Mouse (Mus musculus) midbrain, embryonic 15.5 days (tissue): ENCODE measurements at regions not wholly inside any gene's neighbourhood (a gene's known extent, or its start where the extent isn't known, plus 50 kb on each side); places are given as distances from the start of the nearest gene placed in this dataset.

Source experiments
- ATAC-seq: fragments of 200-750 bp; cut with Nextera tagmentation; replicated peaks from 2 replicates; pipeline ENCODE4 v1.8.0; 2017; ENCODE audit warnings: moderate TSS enrichment
- H3K27ac ChIP-seq: fragments of 300-500 bp; sonication (generic); 2 replicates; pipeline ENCODE4 v1.5.1; 2015; ENCODE audit warnings: mild to moderate bottlenecking, inconsistent platforms
- H3K27me3 ChIP-seq: fragments of 300-500 bp; sonication (generic); replicated peaks from 2 replicates; pipeline ENCODE4 v1.6.1; 2015; ENCODE audit warnings: inconsistent platforms
- H3K36me3 ChIP-seq: fragments of 300-500 bp; sonication (generic); replicated peaks from 2 replicates; pipeline ENCODE4 v1.6.1; 2015; ENCODE audit warnings: inconsistent platforms
- H3K4me1 ChIP-seq: fragments of 300-500 bp; sonication (generic); 2 replicates; pipeline ENCODE4 v1.6.1; 2015; ENCODE audit warnings: inconsistent platforms
- H3K4me2 ChIP-seq: fragments of 300-500 bp; sonication (generic); 2 replicates; pipeline ENCODE4 v1.6.1; 2015; ENCODE audit warnings: inconsistent platforms, mild to moderate bottlenecking, moderate library complexity
- H3K4me3 ChIP-seq: fragments of 300-500 bp; sonication (generic); 2 replicates; pipeline ENCODE4 v1.5.1; 2015; ENCODE audit warnings: mild to moderate bottlenecking, inconsistent platforms
- H3K9ac ChIP-seq: fragments of 300-500 bp; sonication (generic); 2 replicates; pipeline ENCODE4 v1.6.1; 2015; ENCODE audit warnings: mild to moderate bottlenecking, inconsistent platforms
- H3K9me3 ChIP-seq: fragments of 300-500 bp; sonication (generic); 2 replicates; pipeline ENCODE4 v1.6.1; 2016; ENCODE audit warnings: inconsistent platforms
- WGBS: fragments of 180-500 bp; shearing (Covaris S2); methylation state at CpG from one replicate; pipeline ENCODE4 v1.1.7; 2015; ENCODE audit warnings: mixed read lengths; 5-methylcytosine and 5-hydroxymethylcytosine counted together

- H3K4me2 ChIP-seq = no peak overlapping the region
- no peaks in the 10 kb centered on the region for H3K9me3 ChIP-seq
- no peaks in the 10 kb centered on the region for H3K4me1 ChIP-seq
- no peak overlapping the region for H3K9ac ChIP-seq
- no peak overlapping the region for H3K4me3 ChIP-seq
- no peak for ATAC-seq
- WGBS = 87% methylated on average over 7 of the region's 7 CpGs
- no peak overlapping the region for H3K27ac ChIP-seq
- no peaks in the 10 kb centered on the region for H3K36me3 ChIP-seq
- no peaks in the 10 kb centered on the region for H3K27me3 ChIP-seq
Observed at GRCm38 (mm10) chr8:35135630-35136029, 630.0 kb upstream of the Gm19410 start.

GRCm38 (mm10) chr8:35136643-35137042 is 628.9 kb upstream of the Gm19410 start:
- 84% methylated on average over 3 of the region's 3 CpGs for WGBS
- ATAC-seq = no peak
- Histone ChIP-seq H3K9ac (no peak overlapping the region), H3K4me3 (no peak overlapping the region), H3K36me3 (no peaks in the 10 kb centered on the region), H3K9me3 (no peaks in the 10 kb centered on the region), H3K4me2 (no peak overlapping the region), H3K27ac (no peak overlapping the region), H3K27me3 (no peaks in the 10 kb centered on the region), H3K4me1 (no peaks in the 10 kb centered on the region)

GRCm38 (mm10) chr8:35140775-35141174 is 624.8 kb upstream of the Gm19410 start:
- Histone ChIP-seq H3K4me1 (peaks cover 6% of the 10 kb centered on the region), H3K27ac (no peak overlapping the region), H3K4me3 (no peak overlapping the region), H3K4me2 (no peak overlapping the region), H3K27me3 (no peaks in the 10 kb centered on the region), H3K36me3 (no peaks in the 10 kb centered on the region), H3K9ac (no peak overlapping the region), H3K9me3 (no peaks in the 10 kb centered on the region)
- WGBS = 82% methylated on average over 1 of the region's 1 CpGs
- ATAC-seq = no peak

- H3K4me1 ChIP-seq = peaks cover 6% of the 10 kb centered on the region
- WGBS = 30% methylated on average over 8 of the region's 8 CpGs
- no peaks in the 10 kb centered on the region for H3K9me3 ChIP-seq
- ATAC-seq = peak; percentile 75
- no peaks in the 10 kb centered on the region for H3K27me3 ChIP-seq
- H3K36me3 ChIP-seq = no peaks in the 10 kb centered on the region
- 0 out of 2 replicates have a peak overlapping the region, but pooled peaks have one; percentile 8 for H3K27ac ChIP-seq
- H3K4me2 ChIP-seq = no peak overlapping the region
- no peak overlapping the region for H3K4me3 ChIP-seq
- no peak overlapping the region for H3K9ac ChIP-seq
Observed at GRCm38 (mm10) chr8:35143018-35143656, 622.5 kb upstream of the Gm19410 start.

- Histone ChIP-seq H3K4me1 (peaks cover 6% of the 10 kb centered on the region), H3K4me2 (no peak overlapping the region), H3K27me3 (no peaks in the 10 kb centered on the region), H3K4me3 (no peak overlapping the region), H3K9me3 (no peaks in the 10 kb centered on the region), H3K27ac (no peak overlapping the region), H3K9ac (no peak overlapping the region), H3K36me3 (no peaks in the 10 kb centered on the region)
- WGBS = 63% methylated on average over 7 of the region's 7 CpGs
- ATAC-seq = no peak
Observed at GRCm38 (mm10) chr8:35143684-35144083, 621.9 kb upstream of the Gm19410 start.

GRCm38 (mm10) chr8:35144401-35144800 is 621.2 kb upstream of the Gm19410 start:
- no peak for ATAC-seq
- H3K27ac ChIP-seq = no peak overlapping the region
- no peaks in the 10 kb centered on the region for H3K9me3 ChIP-seq
- H3K4me1 ChIP-seq = peaks cover 6% of the 10 kb centered on the region
- no peak overlapping the region for H3K4me2 ChIP-seq
- WGBS = 74% methylated on average over 4 of the region's 4 CpGs
- no peak overlapping the region for H3K4me3 ChIP-seq
- H3K27me3 ChIP-seq = no peaks in the 10 kb centered on the region
- no peaks in the 10 kb centered on the region for H3K36me3 ChIP-seq
- H3K9ac ChIP-seq = no peak overlapping the region

GRCm38 (mm10) chr8:35147481-35147880 is 618.1 kb upstream of the Gm19410 start:
- 75% methylated on average over 8 of the region's 8 CpGs for WGBS
- no peak for ATAC-seq
- H3K4me3 ChIP-seq = no peak overlapping the region
- no peaks in the 10 kb centered on the region for H3K36me3 ChIP-seq
- H3K9ac ChIP-seq = no peak overlapping the region
- H3K4me1 ChIP-seq = peaks cover 6% of the 10 kb centered on the region
- H3K4me2 ChIP-seq = no peak overlapping the region
- H3K27ac ChIP-seq = no peak overlapping the region
- H3K27me3 ChIP-seq = no peaks in the 10 kb centered on the region
- no peaks in the 10 kb centered on the region for H3K9me3 ChIP-seq

GRCm38 (mm10) chr8:35147967-35148366 is 617.6 kb upstream of the Gm19410 start:
- Histone ChIP-seq H3K36me3 (no peaks in the 10 kb centered on the region), H3K4me1 (peaks cover 3% of the 10 kb centered on the region), H3K9ac (no peak overlapping the region), H3K4me3 (no peak overlapping the region), H3K9me3 (no peaks in the 10 kb centered on the region), H3K27me3 (no peaks in the 10 kb centered on the region), H3K4me2 (no peak overlapping the region), H3K27ac (no peak overlapping the region)
- ATAC-seq = no peak
- 96% methylated on average over 8 of the region's 8 CpGs for WGBS

GRCm38 (mm10) chr8:35152585-35152984 is 613.0 kb upstream of the Gm19410 start:
- WGBS = 76% methylated on average over 8 of the region's 8 CpGs
- H3K9me3 ChIP-seq = no peaks in the 10 kb centered on the region

GRCm38 (mm10) chr8:35156272-35156671 is 609.3 kb upstream of the Gm19410 start:
- Histone ChIP-seq H3K9ac (no peak overlapping the region), H3K27me3 (no peaks in the 10 kb centered on the region), H3K4me2 (no peak overlapping the region), H3K4me1 (no peaks in the 10 kb centered on the region), H3K4me3 (no peak overlapping the region), H3K27ac (no peak overlapping the region), H3K36me3 (no peaks in the 10 kb centered on the region), H3K9me3 (no peaks in the 10 kb centered on the region)
- WGBS = 15% methylated on average over 5 of the region's 5 CpGs
- ATAC-seq = no peak

More at GRCm38 (mm10) chr8:35152585-35152984, 613.0 kb upstream of the Gm19410 start:
- Histone ChIP-seq H3K4me1 (no peaks in the 10 kb centered on the region), H3K27me3 (no peaks in the 10 kb centered on the region), H3K27ac (no peak overlapping the region), H3K36me3 (no peaks in the 10 kb centered on the region), H3K9ac (no peak overlapping the region), H3K4me3 (no peak overlapping the region), H3K4me2 (no peak overlapping the region)
- no peak for ATAC-seq

GRCm38 (mm10) chr8:35157711-35158110 is 607.9 kb upstream of the Gm19410 start:
- Histone ChIP-seq H3K27me3 (no peaks in the 10 kb centered on the region), H3K9ac (no peak overlapping the region), H3K4me2 (no peak overlapping the region), H3K4me3 (no peak overlapping the region), H3K27ac (no peak overlapping the region), H3K4me1 (no peaks in the 10 kb centered on the region), H3K9me3 (no peaks in the 10 kb centered on the region), H3K36me3 (no peaks in the 10 kb centered on the region)
- 43% methylated on average over 6 of the region's 6 CpGs for WGBS
- no peak for ATAC-seq

- Histone ChIP-seq H3K9me3 (no peaks in the 10 kb centered on the region), H3K4me3 (no peak overlapping the region), H3K4me1 (no peaks in the 10 kb centered on the region), H3K4me2 (no peak overlapping the region), H3K27ac (no peak overlapping the region), H3K27me3 (no peaks in the 10 kb centered on the region), H3K9ac (no peak overlapping the region), H3K36me3 (no peaks in the 10 kb centered on the region)
- 0 out of 2 replicates have a peak, but pooled peaks have one; percentile 33 for ATAC-seq
- WGBS = 25% methylated on average over 12 of the region's 12 CpGs
Observed at GRCm38 (mm10) chr8:35159329-35159728, 606.3 kb upstream of the Gm19410 start.

- H3K27me3 ChIP-seq = no peaks in the 10 kb centered on the region
- no peak overlapping the region for H3K4me2 ChIP-seq
- no peak overlapping the region for H3K9ac ChIP-seq
- WGBS = 90% methylated on average over 12 of the region's 12 CpGs
- H3K27ac ChIP-seq = no peak overlapping the region
- H3K9me3 ChIP-seq = no peaks in the 10 kb centered on the region
- no peak for ATAC-seq
- no peaks in the 10 kb centered on the region for H3K36me3 ChIP-seq
- H3K4me3 ChIP-seq = no peak overlapping the region
- no peaks in the 10 kb centered on the region for H3K4me1 ChIP-seq
Observed at GRCm38 (mm10) chr8:35160230-35160629, 605.4 kb upstream of the Gm19410 start.
